Mouse (Mus musculus) retina, postnatal 1 day (tissue): Measurements from ENCODE around the gene Cbr2.

ENCODE experiments used
- DNase-seq: peaks from one replicate; pipeline ENCODE4 v3.0.0-alpha.2; 2012

Cbr2 gene

GRCm38 (mm10) chr11:120730331-120730870, 1.5 kb downstream of the Cbr2 start:
- no peak for DNase-seq

GRCm38 (mm10) chr11:120729432-120730050, 2.4 kb downstream of the Cbr2 start:
- DNase-seq, result peak; percentile 71

- DNase-seq, result no peak
Measured at GRCm38 (mm10) chr11:120728530-120729240, 3.2 kb downstream of the Cbr2 start.

- DNase-seq, result no peak
Measured at GRCm38 (mm10) chr11:120727564-120727963, 4.3 kb downstream of the Cbr2 start.

GRCm38 (mm10) chr11:120727169-120727527, 4.8 kb downstream of the Cbr2 start, which contains the start of gene Dcxr:
Gene Dcxr, minus strand, starts transcription at chr11:120727281.
- peak; percentile 94 for DNase-seq

- DNase-seq, result no peak
Measured at GRCm38 (mm10) chr11:120726243-120727168, 5.4 kb downstream of the Cbr2 start.

- no peak for DNase-seq
Measured at GRCm38 (mm10) chr11:120723509-120723908, 8.4 kb downstream of the Cbr2 start.

- DNase-seq, result no peak
Measured at GRCm38 (mm10) chr11:120722761-120723382, 9.0 kb downstream of the Cbr2 start.

- DNase-seq, result peak; percentile 33
Measured at GRCm38 (mm10) chr11:120722067-120722630, 9.8 kb downstream of the Cbr2 start.

- peak; percentile 82 for DNase-seq
Measured at GRCm38 (mm10) chr11:120721124-120722066, 10.5 kb downstream of the Cbr2 start, which contains the start of gene Rac3. Gene Rac3, plus strand, starts transcription at chr11:120721470.

- DNase-seq, result peak; percentile 94
Measured at GRCm38 (mm10) chr11:120720450-120720849, 11.5 kb downstream of the Cbr2 start.

- no peak for DNase-seq
Measured at GRCm38 (mm10) chr11:120719841-120720376, 12.0 kb downstream of the Cbr2 start.

GRCm38 (mm10) chr11:120719242-120719641, 12.7 kb downstream of the Cbr2 start:
- DNase-seq, result no peak

GRCm38 (mm10) chr11:120715131-120715530, 16.8 kb downstream of the Cbr2 start:
- no peak for DNase-seq

- no peak for DNase-seq
Measured at GRCm38 (mm10) chr11:120714546-120714945, 17.4 kb downstream of the Cbr2 start.

- peak; percentile 99 for DNase-seq
Measured at GRCm38 (mm10) chr11:120713580-120714518, 18.1 kb downstream of the Cbr2 start, which contains the start of the genes Cenpx and Lrrc45. Gene Cenpx, minus strand, starts transcription at chr11:120713738. Gene Lrrc45, plus strand, starts transcription at chr11:120713925.

- DNase-seq, result peak; percentile 73
Measured at GRCm38 (mm10) chr11:120712771-120713568, 18.9 kb downstream of the Cbr2 start.

GRCm38 (mm10) chr11:120711980-120712604, 19.8 kb downstream of the Cbr2 start:
- no peak for DNase-seq
